Mouse (Mus musculus) embryonic fibroblast, embryonic 13.5 days (primary cell): Measurements from ENCODE around the gene Sdf2l1.

ENCODE experiments used
- CTCF ChIP-seq: IDR thresholded peaks from 2 replicates; pipeline ENCODE4 v1.5.1; 2011; ENCODE audit warnings: mild to moderate bottlenecking, control low read depth, low read length, moderate library complexity, borderline replicate concordance; ENCODE audit not compliant: insufficient read depth
- POLR2A ChIP-seq: IDR thresholded peaks from 2 replicates; pipeline ENCODE4 v1.6.1; 2011; ENCODE audit warnings: low read depth, mild to moderate bottlenecking, control low read depth, low read length, moderate library complexity

- TF ChIP-seq CTCF (no peak), POLR2A (no peak)
Observed at GRCm38 (mm10) chr16:17150520-17151258, 18.5 kb upstream of the Sdf2l1 start.
